Mouse (Mus musculus) kidney, postnatal 14 days (tissue): ENCODE results near the gene Clec2i.
"Not testable (repeated sequence)": the region's sequence is repeated elsewhere in the genome, so short reads cannot be mapped to it uniquely, and the experiment has no call there.

Source experiments
- DNase-seq: peaks from one replicate; pipeline ENCODE4 v3.0.0; 2022; ENCODE audit warnings: mixed read lengths

Gene Clec2i

DNA sequence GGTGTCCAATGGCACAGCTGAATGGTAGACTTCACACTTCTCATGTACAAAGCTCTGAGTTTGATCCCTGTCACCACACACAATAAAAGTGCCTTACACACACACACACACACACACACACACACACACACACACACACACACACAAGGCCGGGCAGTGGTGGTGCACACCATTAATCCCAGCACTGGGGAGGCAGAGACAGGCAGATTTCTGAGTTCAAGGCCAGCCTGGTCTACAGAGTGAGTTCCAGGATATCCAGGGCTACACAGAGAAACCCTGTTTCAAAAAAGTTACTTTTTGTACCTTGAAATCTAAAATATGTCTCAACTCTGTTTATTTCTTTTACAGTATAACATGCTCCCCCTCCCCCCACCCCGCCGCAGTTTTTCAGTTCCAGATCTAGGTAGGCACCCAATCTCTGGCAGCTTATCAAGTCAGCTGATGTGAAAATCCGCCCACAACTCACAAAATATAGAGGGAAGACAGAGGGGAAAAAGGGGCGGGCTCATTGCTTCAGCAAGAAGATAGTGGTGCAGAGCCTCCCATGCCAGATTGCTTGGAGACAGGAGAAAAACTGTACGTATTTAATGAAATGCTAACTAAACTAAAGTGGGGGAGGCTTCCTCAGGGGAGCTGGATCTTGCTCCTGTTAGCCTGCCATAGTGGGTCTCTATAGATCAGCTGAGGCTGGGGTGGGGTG lies at the start of gene Clec2i:
Clec2i (plus strand) TSS at position 498 of the 700 bp plus-strand sequence.
- DNase-seq: not testable (repeated sequence)

DNA sequence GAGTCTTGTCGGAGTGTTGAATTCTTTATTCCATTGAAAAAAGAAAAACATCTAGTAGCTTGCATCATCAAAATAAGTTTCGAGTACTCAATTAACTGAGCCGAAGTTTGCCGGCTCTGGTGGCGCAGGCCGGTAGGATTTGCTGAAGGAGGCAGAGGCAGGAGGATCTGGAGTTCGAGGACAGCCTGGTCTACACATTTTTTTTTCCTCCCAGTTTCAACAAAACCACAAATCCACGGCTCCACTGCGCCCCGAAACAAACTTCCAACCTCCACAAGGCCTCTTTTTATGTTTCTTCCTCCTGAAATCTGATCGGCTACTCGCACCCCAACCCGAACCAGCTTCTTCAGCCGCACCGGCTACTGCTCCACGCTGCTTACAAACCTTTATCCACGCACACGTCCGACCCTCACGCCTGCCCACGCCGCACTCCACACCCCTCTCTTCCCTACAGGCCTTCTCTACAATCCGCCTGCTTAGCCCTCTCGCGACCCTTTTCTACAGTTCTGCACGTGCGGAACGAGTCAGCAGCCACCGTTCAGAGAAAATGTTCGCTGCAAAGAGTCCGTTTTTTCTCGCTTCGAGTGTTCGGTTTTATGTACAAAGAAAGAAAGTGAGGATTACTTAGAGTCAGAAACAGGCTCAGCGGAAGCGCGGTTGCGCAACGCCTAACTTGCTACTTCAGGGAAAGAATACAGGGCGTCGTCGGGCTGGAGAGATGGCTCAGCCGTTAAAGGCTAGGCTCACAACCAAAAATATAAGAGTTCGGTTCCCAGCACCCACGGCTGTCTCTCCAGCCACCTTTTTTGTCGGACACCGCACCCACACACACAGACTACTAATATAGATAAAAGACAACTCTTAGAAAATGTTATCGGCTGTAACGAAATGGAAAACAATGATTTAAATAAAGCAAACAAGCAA lies 48.8 kb upstream of the Clec2i start:
- DNase-seq: peak; percentile 93

DNA sequence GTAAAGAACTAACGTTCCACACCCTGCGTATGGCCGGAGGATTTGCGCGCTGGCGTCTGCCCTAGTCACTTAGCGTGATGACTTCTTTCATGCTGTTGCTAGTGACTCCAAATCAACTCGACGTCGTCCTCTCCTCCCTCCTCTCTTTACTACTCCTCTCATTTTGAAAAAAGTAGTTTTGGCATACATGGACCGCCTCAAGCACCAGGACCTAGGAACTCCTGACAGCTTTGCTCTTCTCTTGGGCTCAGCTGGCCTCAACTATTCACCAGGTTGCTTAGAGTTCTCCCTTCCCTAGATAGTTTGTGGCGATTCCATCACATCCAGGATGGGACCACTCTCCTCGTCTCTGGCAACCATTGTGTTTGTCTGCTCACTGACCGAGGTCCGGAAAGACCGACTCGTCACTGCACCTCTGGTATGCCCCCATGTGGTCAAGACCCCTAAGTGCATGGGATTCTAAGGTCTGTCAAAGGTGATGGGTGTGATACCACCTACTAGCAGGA lies 48.1 kb upstream of the Clec2i start:
- DNase-seq: peak; percentile 91

DNA sequence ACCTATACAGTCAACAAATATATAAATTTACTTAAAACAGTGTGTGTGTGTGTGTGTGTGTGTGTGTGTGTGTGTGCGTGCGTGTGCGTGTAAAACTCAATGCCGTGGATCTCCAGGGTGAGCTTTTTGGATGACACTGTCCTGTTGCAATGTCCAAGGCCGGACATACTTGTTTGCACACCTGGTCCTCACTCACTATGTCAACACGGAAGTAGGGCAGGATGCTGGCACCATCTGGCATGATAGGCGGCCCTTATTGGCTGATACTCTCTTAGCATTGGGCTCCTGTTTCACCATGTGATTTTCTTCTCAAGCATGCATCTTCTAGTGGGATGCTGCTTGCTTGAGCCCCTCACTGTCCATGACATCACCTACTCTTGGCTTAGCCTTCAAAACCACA lies 47.5 kb upstream of the Clec2i start:
- no peak for DNase-seq

DNA sequence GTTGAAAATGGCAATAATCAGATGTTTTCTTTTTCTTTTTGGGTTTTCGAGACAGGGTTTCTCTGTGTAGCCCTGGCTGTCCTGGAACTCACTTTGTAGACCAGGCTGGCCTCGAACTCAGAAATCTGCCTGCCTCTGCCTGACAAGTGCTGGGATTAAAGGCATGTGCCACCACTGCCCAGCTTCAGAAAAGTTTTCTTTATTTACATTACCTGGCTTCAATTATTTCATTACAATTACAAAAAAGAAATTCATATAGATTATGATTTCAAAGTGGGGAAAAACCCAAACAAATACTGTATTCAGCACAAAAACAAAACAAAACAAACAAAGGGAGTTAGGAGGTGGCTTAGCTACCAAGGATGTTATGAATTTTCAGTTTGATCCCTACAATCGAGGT lies 46.7 kb upstream of the Clec2i start:
- not testable (repeated sequence) for DNase-seq

DNA sequence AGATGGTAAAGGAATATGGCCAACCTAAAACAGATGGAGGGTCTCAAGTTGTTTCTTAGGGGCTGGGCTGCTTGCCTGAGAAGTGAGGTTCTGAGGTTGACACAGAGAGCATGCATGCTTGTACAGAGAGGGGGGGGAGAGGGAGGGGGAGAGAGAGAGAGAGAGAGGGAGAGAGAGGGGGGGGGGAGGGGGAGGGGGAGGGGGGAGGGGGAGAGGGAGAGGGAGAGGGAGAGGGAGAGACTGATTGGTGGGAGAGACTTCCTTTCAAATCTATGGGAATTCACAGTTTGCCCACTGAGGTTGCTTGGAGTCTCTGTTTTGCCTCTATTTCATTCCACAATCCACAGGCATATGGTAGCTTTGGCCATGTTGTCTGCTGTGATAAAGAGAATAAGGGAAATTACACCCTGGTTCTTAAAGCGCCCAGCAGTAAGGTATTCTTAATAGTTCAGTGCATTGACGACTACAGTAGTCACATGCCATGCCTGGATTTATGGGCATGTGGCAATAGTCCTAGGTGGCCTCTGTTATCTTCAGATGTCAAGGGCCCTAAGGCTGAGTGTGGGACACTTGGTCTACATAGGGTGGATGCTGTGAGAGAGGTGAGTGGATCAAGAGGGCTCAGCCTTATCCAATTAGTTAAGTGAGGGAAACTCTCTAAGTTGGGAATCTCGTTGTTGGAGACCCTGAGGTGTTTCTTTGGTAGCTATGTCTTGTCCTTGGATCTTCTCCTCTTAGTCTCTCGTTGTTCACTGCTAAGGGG lies 45.9 kb upstream of the Clec2i start:
- DNase-seq: no peak

DNA sequence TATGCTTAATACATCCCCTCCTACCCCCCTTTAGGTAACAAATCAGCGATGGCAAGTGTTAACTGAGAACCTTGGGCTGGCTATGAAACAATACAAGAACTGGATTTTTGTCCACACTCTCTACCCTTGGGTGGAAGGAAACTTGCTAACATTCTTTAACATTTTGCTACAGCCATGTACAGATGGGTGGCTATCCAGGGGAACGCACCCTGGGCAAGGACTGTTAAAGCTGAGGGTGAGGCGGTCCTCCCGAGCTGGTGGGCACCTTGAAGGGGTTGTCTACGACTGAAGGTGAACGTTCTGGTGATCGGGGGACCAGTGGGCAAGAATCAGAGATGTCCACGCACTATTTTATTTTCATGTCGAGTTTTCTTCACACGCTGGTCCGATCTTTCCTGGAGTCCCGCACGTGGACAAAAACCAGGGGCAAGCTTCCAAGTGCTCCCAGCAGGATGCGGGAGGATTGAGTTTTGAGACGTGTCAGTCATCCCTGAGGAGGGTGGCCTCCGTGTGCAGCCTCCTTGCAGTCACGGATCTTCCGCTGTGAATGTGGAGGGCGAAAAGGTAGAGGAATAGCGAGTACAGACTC lies 44.9 kb upstream of the Clec2i start:
- DNase-seq: no peak

DNA sequence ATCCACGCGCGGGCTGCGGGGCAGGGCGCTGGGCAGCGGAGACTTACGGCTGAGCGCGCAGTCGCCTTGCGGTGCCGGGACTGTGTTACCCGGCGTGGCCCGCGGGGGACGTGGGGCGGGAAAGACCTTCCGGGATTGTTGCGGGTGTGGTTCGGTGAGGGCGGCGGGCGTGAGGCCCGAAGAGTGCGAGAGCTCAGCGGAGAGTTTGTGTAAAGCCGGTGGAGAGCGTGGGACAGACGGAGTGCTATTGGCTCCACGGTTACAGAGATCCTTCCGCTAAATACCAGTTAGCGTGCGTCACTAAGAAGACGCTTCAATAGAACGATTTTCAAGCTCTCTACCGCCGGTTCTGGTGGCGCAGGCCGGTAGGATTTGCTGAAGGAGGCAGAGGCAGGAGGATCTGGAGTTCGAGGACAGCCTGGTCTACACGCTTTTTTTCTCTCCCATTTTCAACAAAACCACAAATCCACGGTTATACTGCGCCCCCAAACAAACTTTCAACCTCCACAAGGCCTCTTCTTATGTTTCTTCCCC lies 44.4 kb upstream of the Clec2i start:
- peak; percentile 93 for DNase-seq

DNA sequence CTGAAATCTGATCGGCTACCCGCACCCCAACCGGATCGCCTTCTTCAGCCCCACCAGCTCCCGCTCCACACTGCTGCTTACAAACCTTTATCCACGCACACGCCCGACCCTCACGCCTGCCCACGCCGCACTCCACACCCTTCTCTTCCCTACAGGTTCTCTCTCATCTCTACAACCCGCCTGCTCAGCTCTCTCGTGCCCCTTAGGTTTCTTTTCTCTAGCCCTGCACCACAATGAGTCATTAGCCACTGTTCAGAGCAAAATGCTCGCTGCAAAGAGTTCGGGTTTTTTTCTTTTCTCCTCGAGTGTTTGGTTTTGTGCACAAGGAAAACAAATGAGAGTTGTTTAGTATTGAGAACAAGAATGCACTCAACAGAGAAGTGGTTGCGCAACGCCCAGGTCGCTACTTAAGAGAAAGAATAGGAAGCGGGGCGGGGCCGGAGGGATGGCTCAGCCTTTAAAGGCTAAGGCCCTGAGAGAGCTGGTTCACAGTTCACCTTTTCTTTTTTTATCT lies 43.9 kb upstream of the Clec2i start:
- DNase-seq: peak; percentile 80

DNA sequence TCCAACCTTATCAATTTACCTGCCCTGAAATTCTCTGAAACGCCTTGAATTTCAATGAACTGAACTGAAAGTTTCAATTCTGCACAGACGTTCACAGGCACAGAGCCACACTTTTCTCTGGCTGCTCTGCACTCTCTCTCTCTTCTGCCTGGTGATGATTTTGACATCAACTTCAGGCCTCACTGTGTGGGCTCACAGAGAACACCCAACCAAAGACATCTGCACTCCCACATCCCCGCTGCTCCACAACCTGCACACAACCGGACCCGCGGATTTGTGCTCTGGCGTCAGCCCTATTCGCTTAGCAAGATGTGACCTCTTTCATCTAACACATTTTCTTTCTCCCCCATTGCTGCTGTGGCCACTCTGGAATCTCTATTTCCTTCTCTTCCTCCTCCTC lies 43.3 kb upstream of the Clec2i start:
- no peak for DNase-seq

DNA sequence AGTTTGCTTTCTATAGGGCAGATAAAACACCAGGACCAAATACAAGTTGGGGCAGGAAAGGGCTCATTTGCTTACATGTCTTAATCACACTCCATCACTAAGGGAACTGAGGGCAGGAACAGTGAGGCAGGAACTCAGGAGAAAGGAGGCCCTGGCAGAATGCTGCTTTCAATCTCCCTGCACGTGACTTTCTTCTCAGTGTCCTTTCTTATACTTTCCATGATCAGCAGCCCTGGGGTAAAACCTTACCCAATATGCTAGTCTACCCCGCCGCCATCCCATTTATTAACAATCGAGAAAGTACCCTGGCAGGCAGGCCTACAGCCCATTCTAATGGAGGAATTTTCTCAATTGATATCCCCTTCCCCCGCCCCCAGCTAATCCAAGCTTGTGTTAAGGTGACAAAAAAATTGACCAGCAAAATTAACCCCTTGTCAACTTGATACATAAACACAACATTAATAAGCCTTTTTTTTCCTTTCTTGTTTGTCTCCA lies 42.8 kb upstream of the Clec2i start:
- no peak for DNase-seq

DNA sequence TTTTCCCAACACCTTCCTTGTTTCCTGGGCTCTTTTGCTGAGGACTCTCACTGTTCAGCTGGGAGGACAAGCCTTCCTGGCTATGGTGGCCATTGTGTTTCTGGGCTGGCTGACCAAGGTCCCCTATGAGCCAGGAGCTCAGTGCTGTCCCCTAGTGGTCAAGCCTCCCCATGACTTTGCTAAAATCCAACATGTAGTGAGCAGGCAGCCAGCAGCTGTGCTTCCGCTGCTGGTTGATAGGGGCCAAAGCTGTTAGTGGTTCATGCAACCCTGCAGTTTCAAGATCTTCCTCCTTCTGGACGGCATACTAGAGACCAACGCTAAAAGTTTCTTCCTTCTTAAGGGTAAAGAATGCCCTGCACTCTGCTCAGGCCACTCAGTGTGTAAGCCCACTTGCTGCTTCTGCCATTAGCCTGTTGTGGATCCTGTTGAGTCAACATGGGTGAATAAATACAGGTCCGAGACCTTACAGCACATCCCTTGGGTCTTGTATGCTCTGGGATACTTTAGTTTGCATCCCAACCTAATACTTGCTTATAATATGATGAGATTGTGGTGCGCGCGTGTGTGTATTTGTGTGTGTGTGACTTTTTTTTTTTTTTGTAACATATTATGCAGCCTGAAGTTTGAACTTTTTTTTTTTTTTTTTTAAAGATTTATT lies 41.9 kb upstream of the Clec2i start:
- peak; percentile 87 for DNase-seq

DNA sequence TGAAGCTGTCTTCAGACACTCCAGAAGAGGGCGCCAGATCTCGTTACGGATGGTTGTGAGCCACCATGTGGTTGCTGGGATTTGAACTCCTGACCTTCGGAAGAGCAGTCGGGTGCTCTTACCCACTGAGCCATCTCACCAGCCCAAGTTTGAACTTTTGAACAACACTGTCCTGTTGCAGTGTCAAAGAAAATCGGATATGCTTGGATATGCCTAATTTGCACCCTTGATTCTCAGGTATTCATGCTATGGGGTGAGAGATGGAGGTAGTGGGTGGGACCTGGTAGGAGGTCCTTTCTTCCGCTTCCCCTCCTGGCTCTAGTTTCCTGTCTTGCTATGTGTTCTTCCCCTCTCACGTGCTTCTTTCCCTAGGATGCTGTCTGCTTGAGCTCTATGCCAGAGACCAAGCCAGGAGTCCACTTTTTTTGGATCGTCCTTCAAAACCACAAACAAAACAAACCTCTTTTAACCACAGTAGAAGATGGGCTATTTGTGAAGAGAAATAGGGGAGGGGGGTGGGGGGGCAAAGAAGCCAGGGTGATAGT lies 41.3 kb upstream of the Clec2i start:
- no peak for DNase-seq

DNA sequence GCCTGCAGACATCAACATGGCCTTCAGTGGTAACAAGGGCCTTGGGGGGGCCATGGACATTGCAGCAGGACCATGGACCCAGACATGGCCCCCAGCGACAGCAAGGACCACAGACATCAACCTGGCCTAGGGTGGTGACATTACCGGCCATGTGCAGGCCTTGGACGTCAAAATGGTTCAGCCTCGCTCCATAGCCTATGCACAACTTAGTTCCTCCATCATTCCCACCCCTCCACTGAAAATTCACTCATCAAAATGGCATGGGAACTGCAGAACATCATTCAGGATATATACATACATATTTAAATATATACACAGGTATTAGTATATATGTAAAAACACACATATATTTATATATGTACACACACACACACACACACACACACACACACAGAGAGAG lies 40.0 kb upstream of the Clec2i start:
- DNase-seq: no peak

DNA sequence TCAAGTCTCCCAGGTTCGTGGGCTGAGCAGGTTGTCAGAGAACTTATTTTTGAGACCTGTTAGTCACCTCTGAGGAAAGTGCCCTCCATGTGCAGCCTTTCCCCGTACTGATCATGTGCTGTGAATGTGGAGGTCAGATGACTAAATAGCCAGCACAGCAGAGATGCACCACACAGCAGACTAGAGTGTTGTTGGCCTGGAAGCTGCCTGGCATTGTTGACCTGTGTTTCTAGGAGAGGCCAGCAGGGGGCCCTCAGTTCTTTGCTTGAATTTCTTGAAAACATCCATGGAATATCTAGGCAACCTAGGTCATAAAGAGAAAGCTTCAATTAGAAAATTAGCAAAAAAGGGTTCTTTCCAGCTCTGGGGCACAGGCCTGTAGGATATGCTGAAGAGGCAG lies 37.5 kb upstream of the Clec2i start:
- peak; percentile 62 for DNase-seq

DNA sequence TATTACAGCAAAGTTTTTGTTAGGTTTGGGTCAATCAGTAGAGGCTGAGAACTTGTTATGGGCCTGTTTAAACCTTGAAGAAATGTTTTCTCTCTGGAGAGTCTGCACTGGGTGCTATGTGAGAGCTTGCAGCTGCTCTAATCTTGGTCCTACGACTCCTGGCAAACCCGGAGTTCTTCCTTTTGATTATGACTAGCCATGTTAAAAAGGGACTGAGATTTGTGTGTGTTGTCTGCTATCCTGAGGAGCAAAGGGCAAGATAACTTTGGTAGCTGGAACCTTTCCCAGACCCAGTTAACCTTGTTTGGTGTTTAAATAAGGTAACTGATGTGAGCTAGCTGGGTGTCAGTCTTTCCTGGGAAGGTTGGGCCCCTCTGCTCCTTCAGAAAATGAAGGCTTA lies 36.7 kb upstream of the Clec2i start:
- DNase-seq: peak; percentile 52

DNA sequence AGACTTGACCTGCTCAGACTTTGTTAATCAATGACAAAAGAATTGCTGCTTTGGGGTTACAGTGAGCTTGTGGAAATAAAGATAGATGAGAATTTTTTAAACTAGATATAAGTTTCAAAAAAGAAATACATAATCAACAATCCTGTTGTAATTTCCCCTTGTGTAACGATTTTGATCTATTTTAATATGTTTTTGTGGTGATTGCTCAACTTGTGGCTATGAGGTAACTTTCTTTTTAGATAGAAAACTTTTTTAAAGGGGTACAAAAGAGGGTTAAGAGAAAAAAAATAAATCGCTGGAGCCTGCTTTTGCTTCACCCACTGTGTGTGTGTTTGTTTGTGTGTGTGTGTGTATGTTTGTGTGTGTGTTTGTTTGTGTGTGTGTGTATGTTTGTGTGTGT lies 36.2 kb upstream of the Clec2i start:
- no peak for DNase-seq

DNA sequence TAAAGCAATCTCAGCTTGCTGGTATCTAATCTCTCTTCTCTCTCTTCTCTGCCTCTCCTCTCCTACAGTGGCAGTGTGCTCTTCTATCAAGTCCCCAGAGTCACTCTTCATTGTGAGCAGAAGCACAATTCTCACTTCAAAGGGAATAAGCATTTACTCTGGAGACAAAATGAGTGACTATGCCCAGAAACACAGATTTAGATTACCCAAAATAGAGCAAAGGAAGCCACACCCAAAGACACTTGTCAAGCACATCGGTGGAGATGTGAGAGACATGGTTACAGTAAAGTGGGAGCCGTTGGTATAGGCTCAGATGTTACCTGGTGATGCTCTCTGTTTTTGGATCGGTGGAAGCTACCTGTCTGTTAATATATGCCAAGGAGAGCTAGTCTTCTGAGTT lies 34.6 kb upstream of the Clec2i start:
- DNase-seq: no peak

DNA sequence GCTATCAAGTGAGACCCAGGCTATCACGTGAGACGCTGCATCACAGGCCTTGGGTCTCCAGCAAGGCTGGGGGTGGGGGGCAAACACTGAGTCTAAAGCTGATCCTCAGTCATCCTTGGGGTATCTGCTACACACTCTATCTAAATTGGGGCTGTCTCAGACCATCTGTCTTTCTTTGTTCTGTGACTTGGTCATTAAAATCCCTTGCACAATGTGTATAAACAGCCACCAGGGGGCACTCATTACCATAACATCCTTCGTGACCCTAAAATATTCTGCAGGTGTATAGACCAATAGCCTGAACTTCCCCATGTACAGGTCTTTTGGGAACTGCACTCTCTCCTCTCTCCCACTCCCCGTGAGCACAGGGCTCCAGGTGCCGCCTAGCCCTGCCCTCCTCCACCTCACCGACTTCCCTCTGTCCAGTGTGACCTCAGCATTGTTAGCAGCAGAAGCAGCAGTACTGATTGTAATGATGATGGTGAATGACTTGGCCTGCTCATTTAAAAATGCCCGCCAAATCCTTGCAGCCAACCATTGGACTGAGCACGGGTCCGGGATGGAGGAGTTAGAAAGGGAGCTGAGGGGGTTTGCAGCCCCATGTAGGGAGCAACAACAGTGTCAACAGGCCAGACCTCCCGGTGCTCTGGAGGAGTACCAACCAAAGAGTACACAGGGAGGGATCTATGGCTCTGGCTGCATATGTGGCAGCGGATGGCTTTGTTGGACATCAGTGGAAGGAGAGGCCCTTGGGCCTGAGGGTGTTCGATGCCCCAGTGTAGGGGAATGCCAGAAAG lies 33.2 kb upstream of the Clec2i start:
- DNase-seq: peak; percentile 80

DNA sequence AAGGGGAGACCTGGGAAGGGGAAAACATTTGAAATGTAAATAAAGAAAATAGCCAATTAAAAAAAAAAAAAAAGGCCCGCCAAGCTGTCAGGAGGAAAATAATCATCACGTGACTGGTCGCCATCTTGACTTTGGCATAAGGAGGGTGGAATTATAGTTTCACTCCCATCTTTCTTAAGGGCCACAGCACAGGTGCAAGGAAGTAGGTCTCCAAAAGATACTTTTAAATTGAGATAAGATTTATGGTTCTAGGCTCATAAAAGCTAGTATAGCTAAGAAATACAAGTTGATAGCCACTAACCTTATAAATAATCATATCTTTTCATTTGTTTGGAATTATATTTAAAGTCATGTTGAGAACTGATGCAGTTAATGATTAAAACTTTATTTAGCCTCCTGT lies 32.5 kb upstream of the Clec2i start:
- no peak for DNase-seq
